Mouse (Mus musculus) bone marrow macrophage, adult 2 months (primary cell): ENCODE data around the gene Gm19410.

Source experiments
- CTCF ChIP-seq: IDR thresholded peaks from 2 replicates; pipeline ENCODE4 v1.5.1; 2012; ENCODE audit warnings: low read depth, mild to moderate bottlenecking, low read length, moderate library complexity
- POLR2A ChIP-seq: IDR thresholded peaks from 2 replicates; pipeline ENCODE4 v1.6.1; 2012; ENCODE audit warnings: mild to moderate bottlenecking, low read depth, low read length, borderline replicate concordance

- TF ChIP-seq POLR2A (no peak), CTCF (no peak)
Measured at GRCm38 (mm10) chr8:35773508-35773907, 7.9 kb downstream of the Gm19410 start.
